Mouse (Mus musculus): ENCODE results near the gene Vmn2r33.
"Not testable (repeated sequence)": the region's sequence is repeated elsewhere in the genome, so short reads cannot be mapped to it uniquely, and the experiment has no call there.

Gene Vmn2r33

DNA sequence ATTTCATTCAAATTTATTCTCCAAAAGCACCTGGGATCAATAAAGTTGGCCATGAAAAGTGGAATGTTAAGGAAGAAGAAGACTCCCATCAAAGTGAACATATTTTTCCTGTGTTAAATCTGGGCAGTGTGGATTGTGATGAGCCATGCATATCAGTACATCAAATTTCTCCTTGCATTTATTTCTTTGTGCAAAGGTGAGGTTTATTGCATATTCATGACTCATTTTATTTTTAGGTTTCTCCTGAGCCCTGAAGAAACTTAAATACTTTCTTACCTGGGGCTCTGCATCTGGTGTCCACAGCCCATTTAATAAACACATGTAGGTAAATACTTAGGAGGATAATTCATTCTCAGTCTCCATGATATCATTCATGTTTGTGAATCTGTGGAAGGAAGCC, at the start of gene Vmn2r33:
Gene Vmn2r33, minus strand, starts transcription at position 101 of the 400 bp plus-strand sequence.
- not testable (repeated sequence) for DNase-seq (ENCODE audit: low spot score in 2 of 2)

Data from right cerebral cortex, postnatal 10 days (tissue).